Mouse (Mus musculus): ENCODE measurements around the gene Epha6. TPM values are rescaled to one million over a fixed set of nuclear protein-coding genes. Genes with fewer than 3 reads are reported as not detected.
"Not testable (repeated sequence)": the region's sequence is repeated elsewhere in the genome, so short reads cannot be mapped to it uniquely, and the experiment has no call there.

Gene Epha6
- polyA plus RNA-seq, 1 experiment from 2014 or later = 0.57 TPM

DNA sequence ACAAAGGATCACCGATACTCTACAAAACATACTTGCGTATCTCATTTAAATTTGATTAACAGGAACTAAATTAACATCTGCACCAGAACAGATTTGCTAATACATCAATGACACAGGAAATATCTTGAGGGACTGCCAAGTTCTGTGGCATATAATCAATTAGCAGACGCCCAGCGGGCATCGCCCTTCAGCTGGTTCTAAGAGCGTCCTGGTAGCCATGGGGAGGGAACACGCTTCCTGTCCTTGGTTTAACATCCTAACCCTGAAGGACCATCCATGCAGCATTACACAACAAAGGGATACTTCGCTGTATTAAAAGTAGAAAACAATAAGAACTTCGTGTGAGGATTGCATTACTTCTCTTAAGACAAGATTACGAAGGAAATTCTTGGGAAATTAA lies 769.0 kb downstream of the Epha6 start:
- Histone ChIP-seq H3K4me1 (no peaks in the 10 kb centered on the region), H3K9me3 (no peaks in the 10 kb centered on the region), H3K4me3 (no peak overlapping the region), H3K36me3 (replicated peaks) (no peaks in the 10 kb centered on the region), H3K27ac (replicated peaks) (no peak overlapping the region), H3K27me3 (replicated peaks; ENCODE audit: low read depth, poor library complexity, severe bottlenecking) (no peaks in the 10 kb centered on the region)
- WGBS = 91% methylated on average over 10 of the region's 10 CpGs
- DNase-seq (ENCODE audit: low spot score) = no peak

DNA sequence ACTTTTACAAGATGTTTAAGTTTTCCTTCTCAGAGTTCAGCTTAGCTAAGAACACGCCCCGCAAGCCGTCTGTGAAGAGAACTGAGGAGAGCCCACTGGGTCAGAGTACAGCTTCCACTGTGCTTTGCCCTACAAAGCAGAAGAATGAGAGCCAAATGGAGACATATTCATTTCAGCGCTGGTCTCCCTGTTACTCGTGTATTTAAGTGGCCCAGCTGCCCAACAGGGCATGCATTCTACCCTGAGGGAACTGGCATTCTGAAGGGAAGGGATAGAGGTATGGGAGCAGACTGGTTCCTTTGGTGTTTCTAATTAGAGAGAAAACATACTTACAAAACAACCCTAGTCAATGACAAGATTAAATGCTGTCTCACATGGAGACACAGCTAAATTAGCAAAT lies 772.9 kb downstream of the Epha6 start:
- 63% methylated on average over 5 of the region's 5 CpGs for WGBS
- no peak for DNase-seq (ENCODE audit: low spot score)
- Histone ChIP-seq H3K27me3 (replicated peaks; ENCODE audit: low read depth, poor library complexity, severe bottlenecking) (no peaks in the 10 kb centered on the region), H3K4me3 (no peak overlapping the region), H3K36me3 (replicated peaks) (no peaks in the 10 kb centered on the region), H3K27ac (replicated peaks) (no peak overlapping the region), H3K4me1 (no peaks in the 10 kb centered on the region), H3K9me3 (no peaks in the 10 kb centered on the region)

DNA sequence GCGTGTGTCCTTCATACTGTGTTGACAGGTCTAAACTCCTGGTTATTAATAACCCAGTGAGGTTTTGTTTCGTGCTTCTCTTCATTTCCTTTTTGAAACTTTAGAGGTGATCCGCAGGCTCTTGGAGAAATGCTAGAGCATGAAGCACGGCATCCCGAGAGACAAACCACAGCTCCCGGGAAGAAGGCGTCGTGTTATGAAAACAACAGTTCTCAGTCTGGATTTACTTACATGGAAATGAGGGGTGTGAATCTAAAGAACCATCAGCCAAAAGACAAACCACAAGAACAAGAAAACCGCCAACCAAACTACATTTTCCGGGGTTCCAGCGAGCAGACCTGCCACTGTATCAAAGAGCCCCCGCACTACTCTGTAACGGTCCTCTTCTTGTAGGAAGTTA lies 775.7 kb downstream of the Epha6 start:
- no peaks in the 10 kb centered on the region for H3K4me1 ChIP-seq
- H3K27me3 ChIP-seq (replicated peaks; ENCODE audit: low read depth, poor library complexity, severe bottlenecking) = no peaks in the 10 kb centered on the region
- DNase-seq (ENCODE audit: low spot score) = no peak
- WGBS = 88% methylated on average over 13 of the region's 13 CpGs
- no peak overlapping the region for H3K27ac ChIP-seq (replicated peaks)
- no peaks in the 10 kb centered on the region for H3K36me3 ChIP-seq (replicated peaks)
- H3K4me3 ChIP-seq = no peak overlapping the region
- H3K9me3 ChIP-seq = no peaks in the 10 kb centered on the region

DNA sequence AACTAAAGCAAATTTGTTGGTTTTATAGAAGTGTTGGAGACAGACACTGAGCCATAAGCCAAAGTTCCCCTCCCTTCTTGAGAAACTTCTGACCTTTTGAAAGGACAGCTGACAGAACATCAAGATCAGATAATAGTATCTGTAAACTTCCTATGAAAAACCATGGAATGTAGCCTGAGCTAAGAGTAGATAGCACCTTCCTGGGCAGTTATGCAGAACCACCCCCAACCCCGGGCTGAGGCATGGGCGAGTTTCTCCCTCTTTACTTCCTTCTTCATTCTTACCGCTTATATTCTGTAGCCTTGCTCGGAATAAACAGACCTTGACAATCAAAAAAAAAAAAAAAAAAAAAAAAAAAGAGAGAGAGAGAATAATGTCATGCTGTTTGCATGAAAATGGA lies 805.5 kb downstream of the Epha6 start:
- H3K27ac ChIP-seq (replicated peaks); H3K27me3 ChIP-seq (replicated peaks; ENCODE audit: low read depth, poor library complexity, severe bottlenecking); H3K4me3 ChIP-seq; DNase-seq (ENCODE audit: low spot score); H3K4me1 ChIP-seq; H3K36me3 ChIP-seq (replicated peaks); H3K9me3 ChIP-seq: not testable (repeated sequence)
- 88% methylated on average over 4 of the region's 4 CpGs for WGBS

DNA sequence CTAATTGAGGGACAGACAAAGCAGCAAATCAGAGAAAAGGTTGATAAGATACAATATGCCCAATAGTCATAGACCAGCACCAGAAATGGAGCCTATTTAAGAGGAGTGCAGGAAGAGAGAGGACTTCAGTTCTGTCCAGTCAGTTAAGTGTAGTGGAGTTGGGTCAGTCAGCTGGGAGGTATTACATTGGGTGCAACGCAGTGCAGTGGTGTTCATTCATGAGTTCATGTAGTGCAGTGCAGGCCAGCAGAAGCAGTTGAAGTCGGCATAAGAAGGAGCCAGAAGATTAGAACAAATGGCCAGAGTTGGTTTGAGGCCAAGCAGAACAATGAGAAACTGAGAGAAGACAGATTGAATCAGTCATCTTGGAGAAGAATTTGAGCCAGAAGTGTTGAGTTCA lies 833.0 kb downstream of the Epha6 start:
- H3K27ac ChIP-seq (replicated peaks) = no peak overlapping the region
- DNase-seq (ENCODE audit: low spot score) = no peak
- 86% methylated on average over 2 of the region's 2 CpGs for WGBS

DNA sequence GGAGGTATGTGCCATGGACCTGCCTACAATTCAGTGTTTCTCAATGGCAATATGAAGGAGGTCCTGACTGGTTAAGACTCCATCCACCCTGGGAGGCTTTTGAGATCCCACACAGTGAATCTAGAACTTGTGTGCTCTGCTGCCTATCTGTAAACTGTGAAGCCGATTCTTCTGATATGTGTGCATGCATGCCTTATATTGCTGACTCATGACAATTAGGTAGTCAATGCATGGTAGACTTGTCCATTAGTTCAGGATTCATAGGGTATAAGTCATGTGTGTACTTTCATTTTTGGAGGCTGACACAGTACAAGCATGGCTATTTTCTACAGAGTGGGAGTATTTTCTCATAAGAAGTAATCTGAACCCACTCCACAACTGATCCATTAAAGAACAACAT lies 834.9 kb downstream of the Epha6 start:
- no peak for DNase-seq (ENCODE audit: low spot score)
- Histone ChIP-seq H3K4me3 (no peak overlapping the region), H3K4me1 (no peaks in the 10 kb centered on the region), H3K36me3 (replicated peaks) (no peaks in the 10 kb centered on the region), H3K27me3 (replicated peaks; ENCODE audit: low read depth, poor library complexity, severe bottlenecking) (no peaks in the 10 kb centered on the region), H3K27ac (replicated peaks) (no peak overlapping the region), H3K9me3 (no peaks in the 10 kb centered on the region)
- WGBS = 95% methylated on average over 1 of the region's 1 CpGs

More for the DNA sequence above, 833.0 kb downstream of the Epha6 start:
- no peaks in the 10 kb centered on the region for H3K27me3 ChIP-seq (replicated peaks; ENCODE audit: low read depth, poor library complexity, severe bottlenecking)
- H3K36me3 ChIP-seq (replicated peaks) = no peaks in the 10 kb centered on the region
- H3K4me3 ChIP-seq = no peak overlapping the region
- no peaks in the 10 kb centered on the region for H3K9me3 ChIP-seq
- H3K4me1 ChIP-seq = no peaks in the 10 kb centered on the region

DNA sequence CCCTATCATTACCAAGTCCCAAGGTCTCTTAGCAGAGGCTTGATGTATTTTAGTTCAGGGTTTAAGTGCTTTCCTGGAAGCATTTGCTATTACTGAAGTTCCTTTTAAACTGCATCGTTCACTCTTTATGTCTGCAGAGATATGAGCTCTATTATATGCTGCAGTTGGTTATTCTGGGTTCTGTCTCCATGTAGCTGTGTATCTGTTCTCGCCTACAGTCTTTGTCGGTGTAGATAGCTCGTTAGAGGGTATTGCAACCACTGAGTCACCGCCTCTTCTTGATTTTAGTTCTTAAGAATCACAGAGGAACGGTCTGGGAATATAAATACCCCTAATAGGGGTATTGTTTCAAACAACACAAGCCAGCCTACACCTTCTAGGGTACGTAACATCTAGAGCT lies 835.4 kb downstream of the Epha6 start:
- no peak overlapping the region for H3K4me3 ChIP-seq
- no peak for DNase-seq (ENCODE audit: low spot score)
- H3K27me3 ChIP-seq (replicated peaks; ENCODE audit: low read depth, poor library complexity, severe bottlenecking) = no peaks in the 10 kb centered on the region
- no peak overlapping the region for H3K27ac ChIP-seq (replicated peaks)
- H3K36me3 ChIP-seq (replicated peaks) = no peaks in the 10 kb centered on the region
- H3K9me3 ChIP-seq = no peaks in the 10 kb centered on the region
- H3K4me1 ChIP-seq = no peaks in the 10 kb centered on the region
- WGBS = 85% methylated on average over 7 of the region's 7 CpGs

DNA sequence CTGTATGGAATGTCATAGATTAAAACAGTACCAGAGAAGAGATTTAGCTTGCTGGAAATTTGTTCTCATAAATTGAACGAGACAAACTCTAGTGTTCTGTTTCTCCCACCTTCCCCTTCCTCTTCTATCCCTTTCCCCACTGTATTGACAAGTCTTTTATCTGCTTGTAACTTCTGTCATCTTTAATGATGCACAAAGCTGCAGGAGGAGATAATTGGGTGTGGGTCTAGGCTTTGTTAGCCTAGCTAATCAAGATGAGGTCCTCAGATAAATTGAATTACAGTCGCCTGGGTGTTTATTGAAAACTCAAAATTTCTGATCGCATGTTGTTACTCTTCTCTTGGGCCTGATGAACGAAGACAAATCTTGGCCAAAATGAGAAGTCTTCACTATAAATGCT lies 844.5 kb downstream of the Epha6 start:
- Histone ChIP-seq H3K36me3 (replicated peaks) (no peaks in the 10 kb centered on the region), H3K27ac (replicated peaks) (no peak overlapping the region), H3K9me3 (no peaks in the 10 kb centered on the region), H3K4me3 (no peak overlapping the region), H3K4me1 (no peaks in the 10 kb centered on the region), H3K27me3 (replicated peaks; ENCODE audit: low read depth, poor library complexity, severe bottlenecking) (no peaks in the 10 kb centered on the region)
- 87% methylated on average over 4 of the region's 4 CpGs for WGBS
- no peak for DNase-seq (ENCODE audit: low spot score)

DNA sequence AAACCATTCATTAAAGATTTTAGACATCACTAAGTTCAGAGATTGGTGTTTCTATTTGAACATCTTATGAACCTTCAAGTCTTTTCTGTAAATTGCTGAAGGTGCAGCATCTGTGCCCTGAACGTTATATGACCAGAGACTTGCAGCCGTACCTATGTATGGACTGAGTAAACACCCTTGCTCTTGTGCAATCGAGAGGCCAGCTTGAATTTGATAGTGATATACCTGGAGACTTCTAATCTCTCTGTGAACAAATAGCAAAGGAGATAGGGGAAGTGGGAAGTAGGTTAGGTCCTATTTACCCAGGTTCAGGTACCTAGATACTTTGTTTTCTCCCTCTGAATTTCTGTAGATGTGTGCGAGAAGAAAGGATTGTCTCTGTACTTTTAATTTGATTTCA lies 854.4 kb downstream of the Epha6 start:
- WGBS = 85% methylated on average over 4 of the region's 4 CpGs
- H3K27me3 ChIP-seq (replicated peaks; ENCODE audit: low read depth, poor library complexity, severe bottlenecking) = no peaks in the 10 kb centered on the region
- H3K4me1 ChIP-seq = no peaks in the 10 kb centered on the region
- no peaks in the 10 kb centered on the region for H3K36me3 ChIP-seq (replicated peaks)
- H3K4me3 ChIP-seq = no peak overlapping the region
- H3K27ac ChIP-seq (replicated peaks) = no peak overlapping the region
- H3K9me3 ChIP-seq = no peaks in the 10 kb centered on the region
- no peak for DNase-seq (ENCODE audit: low spot score)

DNA sequence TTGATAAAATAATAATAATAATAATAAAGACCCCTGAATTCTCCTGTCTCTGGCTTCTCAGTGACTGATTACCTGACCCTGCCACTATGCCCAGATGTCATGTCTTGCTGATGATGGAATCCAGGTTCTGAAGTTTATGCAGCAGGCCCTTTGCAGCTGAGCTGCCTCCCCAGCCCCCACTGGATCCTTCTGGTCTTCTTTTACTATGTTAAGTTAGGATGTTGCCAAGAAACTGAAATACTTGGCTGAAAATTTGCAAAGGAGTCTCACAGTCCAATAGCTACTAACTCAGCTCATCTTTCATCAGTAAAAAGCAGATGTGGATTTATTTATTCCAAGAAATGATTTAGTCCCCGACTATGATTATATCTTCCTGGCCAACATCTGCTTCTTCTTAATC lies 861.7 kb downstream of the Epha6 start:
- no peaks in the 10 kb centered on the region for H3K27me3 ChIP-seq (replicated peaks; ENCODE audit: low read depth, poor library complexity, severe bottlenecking)
- no peak for DNase-seq (ENCODE audit: low spot score)
- 81% methylated on average over 1 of the region's 1 CpGs for WGBS

DNA sequence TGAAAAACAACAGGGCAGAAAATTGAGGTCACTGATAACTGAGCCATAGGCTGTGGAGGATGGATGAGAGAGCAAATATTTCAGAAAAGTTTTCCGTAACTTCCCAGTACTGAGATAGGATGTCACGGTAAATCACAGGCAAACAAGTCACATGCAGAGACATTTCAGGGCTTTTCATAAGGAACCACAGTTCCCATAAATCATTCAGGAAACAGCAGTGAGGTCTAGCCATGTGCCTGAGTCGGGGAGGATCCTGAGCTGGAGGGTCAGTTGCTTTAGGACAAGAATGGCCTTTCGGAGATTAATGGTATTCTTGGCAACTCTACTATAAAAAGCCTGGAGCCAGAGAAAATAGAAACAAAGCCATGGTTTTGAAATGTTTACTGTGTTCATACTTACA lies 889.8 kb downstream of the Epha6 start:
- no peaks in the 10 kb centered on the region for H3K36me3 ChIP-seq (replicated peaks)
- H3K4me1 ChIP-seq = no peaks in the 10 kb centered on the region
- no peaks in the 10 kb centered on the region for H3K27me3 ChIP-seq (replicated peaks; ENCODE audit: low read depth, poor library complexity, severe bottlenecking)
- DNase-seq (ENCODE audit: low spot score) = no peak
- 87% methylated on average over 4 of the region's 4 CpGs for WGBS
- no peaks in the 10 kb centered on the region for H3K9me3 ChIP-seq
- H3K4me3 ChIP-seq = no peak overlapping the region
- H3K27ac ChIP-seq (replicated peaks) = no peak overlapping the region

More for the DNA sequence above, 861.7 kb downstream of the Epha6 start:
- Histone ChIP-seq H3K9me3 (no peaks in the 10 kb centered on the region), H3K4me3 (no peak overlapping the region), H3K27ac (replicated peaks) (no peak overlapping the region), H3K36me3 (replicated peaks) (no peaks in the 10 kb centered on the region), H3K4me1 (no peaks in the 10 kb centered on the region)

DNA sequence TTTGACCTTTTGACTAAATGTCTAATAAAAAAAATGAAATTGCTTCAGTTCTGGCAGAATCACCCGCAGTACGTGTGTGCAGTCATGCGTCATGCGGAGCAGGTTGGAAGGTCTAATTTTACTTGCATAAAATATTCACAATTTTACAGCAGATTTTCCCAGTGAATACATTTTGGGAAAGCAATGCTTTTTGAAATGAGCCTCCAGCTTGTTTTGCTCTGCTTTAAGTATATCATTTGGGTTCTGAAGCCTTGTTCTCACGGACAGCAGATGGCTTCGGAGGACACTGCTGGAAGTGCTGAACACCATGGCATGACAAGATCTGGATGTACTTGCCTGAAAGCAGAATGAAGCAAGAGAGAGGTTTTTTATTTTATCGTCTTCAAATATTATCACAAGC lies 912.1 kb downstream of the Epha6 start:
- no peak overlapping the region for H3K27ac ChIP-seq (replicated peaks)
- no peaks in the 10 kb centered on the region for H3K9me3 ChIP-seq
- WGBS = 94% methylated on average over 7 of the region's 7 CpGs
- H3K36me3 ChIP-seq (replicated peaks) = no peaks in the 10 kb centered on the region
- H3K27me3 ChIP-seq (replicated peaks; ENCODE audit: low read depth, poor library complexity, severe bottlenecking) = no peaks in the 10 kb centered on the region
- no peak overlapping the region for H3K4me3 ChIP-seq
- H3K4me1 ChIP-seq = no peaks in the 10 kb centered on the region
- no peak for DNase-seq (ENCODE audit: low spot score)

DNA sequence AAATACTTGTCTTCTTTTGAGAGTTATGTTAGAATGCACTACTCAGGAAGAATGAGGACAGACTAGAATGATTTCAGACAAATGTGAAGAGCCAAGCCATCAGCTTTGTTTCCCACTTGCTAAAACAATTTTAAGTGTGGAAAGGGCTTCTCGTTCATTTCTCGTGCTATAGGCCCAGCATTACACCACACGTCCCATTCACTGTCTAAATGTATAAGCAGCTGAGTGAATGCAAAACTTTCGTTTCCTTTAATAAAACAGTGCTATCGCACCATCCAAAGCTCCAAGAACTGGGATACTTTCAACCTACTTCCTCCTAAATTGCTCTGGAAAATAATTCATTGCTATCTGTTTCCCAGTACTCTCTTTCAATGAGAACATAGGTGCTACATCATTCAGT lies 916.2 kb downstream of the Epha6 start:
- H3K27ac ChIP-seq (replicated peaks) = no peak overlapping the region
- no peaks in the 10 kb centered on the region for H3K9me3 ChIP-seq
- no peaks in the 10 kb centered on the region for H3K36me3 ChIP-seq (replicated peaks)
- H3K4me1 ChIP-seq = no peaks in the 10 kb centered on the region
- DNase-seq (ENCODE audit: low spot score) = no peak
- 96% methylated on average over 5 of the region's 5 CpGs for WGBS
- no peaks in the 10 kb centered on the region for H3K27me3 ChIP-seq (replicated peaks; ENCODE audit: low read depth, poor library complexity, severe bottlenecking)
- H3K4me3 ChIP-seq = no peak overlapping the region

DNA sequence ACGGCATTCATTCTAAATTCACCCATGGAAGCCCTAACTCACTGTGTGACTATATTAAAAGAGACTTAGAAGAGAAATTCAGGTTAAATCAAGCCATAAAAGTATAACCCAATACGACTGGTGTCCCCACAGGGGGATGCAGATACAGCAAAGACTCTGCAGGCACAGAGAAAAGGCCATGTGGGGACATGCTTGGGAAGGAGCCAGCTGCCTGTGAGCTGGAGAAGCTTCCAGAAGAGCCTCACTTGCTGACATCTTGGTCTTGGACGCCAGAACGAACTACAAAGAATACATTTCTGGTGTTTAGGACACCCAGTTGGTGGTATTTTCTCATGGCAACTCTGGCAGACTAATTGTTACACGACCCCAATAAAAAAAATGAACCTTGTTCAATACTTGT lies 920.2 kb downstream of the Epha6 start:
- Histone ChIP-seq H3K4me1 (no peaks in the 10 kb centered on the region), H3K9me3 (no peaks in the 10 kb centered on the region), H3K4me3 (no peak overlapping the region), H3K36me3 (replicated peaks) (no peaks in the 10 kb centered on the region), H3K27ac (replicated peaks) (no peak overlapping the region), H3K27me3 (replicated peaks; ENCODE audit: low read depth, poor library complexity, severe bottlenecking) (no peaks in the 10 kb centered on the region)
- WGBS = 82% methylated on average over 5 of the region's 5 CpGs
- DNase-seq (ENCODE audit: low spot score) = no peak
